Mouse (Mus musculus): ENCODE data around the gene Ppp1r13b.

- TF ChIP-seq POLR2A (IDR thresholded peaks at IDR 0.05; ENCODE audit: low read depth, low read length) (no peak), CTCF (IDR thresholded peaks at IDR 0.05; ENCODE audit: borderline replicate concordance, insufficient read depth, low read length) (no peak)
Measured at GRCm38 (mm10) chr12:111920046-111920445, 12.1 kb upstream of the Ppp1r13b start.
